Mouse (Mus musculus): ENCODE measurements around the gene Nebl. TPM values are rescaled to one million over a fixed set of nuclear protein-coding genes. Genes with fewer than 3 reads are reported as not detected.

Nebl gene
- polyA plus RNA-seq, 1 experiment from 2014 or later = 5.1 TPM

GRCm38 (mm10) chr2:17364971-17365548 is 366.2 kb downstream of the Nebl start:
- Histone ChIP-seq H3K4me1 (replicated peaks; ENCODE audit: insufficient read depth, low read length) (peaks cover 4% of the 10 kb centered on the region; the same call in 1 of the 2 replicates), H3K27ac (peak overlapping the region; percentile 52; the same call in 1 of the 2 replicates), H3K27me3 (ENCODE audit: insufficient read depth, low read length) (no peaks in the 10 kb centered on the region), H3K36me3 (ENCODE audit: insufficient read depth, low read length) (no peaks in the 10 kb centered on the region), H3K9me3 (replicated peaks; ENCODE audit: low read length) (no peaks in the 10 kb centered on the region), H3K4me3 (replicated peaks; ENCODE audit: low read depth, low read length) (no peak overlapping the region), H3K9ac (ENCODE audit: low read depth, low read length) (no peak overlapping the region), H3K4me2 (ENCODE audit: low read length) (no peak overlapping the region)
- TF ChIP-seq CTCF (IDR thresholded peaks at IDR 0.05; ENCODE audit: low read depth) = no peak
- peak; percentile 10 for DNase-seq (ENCODE audit: low spot score)
- no peak for ATAC-seq (replicated peaks; ENCODE audit: low FRiP score, low read depth)
- WGBS = 39% methylated on average over 6 of the region's 6 CpGs

- WGBS = 13% methylated on average over 12 of the region's 12 CpGs
- no peak for TF ChIP-seq CTCF (IDR thresholded peaks at IDR 0.05; ENCODE audit: low read depth)
- Histone ChIP-seq H3K4me3 (replicated peaks; ENCODE audit: low read depth, low read length) (no peak overlapping the region), H3K9ac (ENCODE audit: low read depth, low read length) (no peak overlapping the region), H3K27ac (peak overlapping the region; percentile 62), H3K36me3 (ENCODE audit: insufficient read depth, low read length) (no peaks in the 10 kb centered on the region), H3K4me2 (ENCODE audit: low read length) (no peak overlapping the region), H3K4me1 (replicated peaks; ENCODE audit: insufficient read depth, low read length) (peaks cover 4% of the 10 kb centered on the region; the same call in 1 of the 2 replicates), H3K27me3 (ENCODE audit: insufficient read depth, low read length) (no peaks in the 10 kb centered on the region), H3K9me3 (replicated peaks; ENCODE audit: low read length) (no peaks in the 10 kb centered on the region)
- DNase-seq (ENCODE audit: low spot score) (peak; percentile 94), ATAC-seq (replicated peaks; ENCODE audit: low FRiP score, low read depth) (peak; percentile 85)
These were observed 367.7 kb downstream of the Nebl start for GRCm38 (mm10) chr2:17363337-17364216.

GRCm38 (mm10) chr2:17362181-17362580 is 369.1 kb downstream of the Nebl start:
- H3K4me1 ChIP-seq (replicated peaks; ENCODE audit: insufficient read depth, low read length) = peaks cover 4% of the 10 kb centered on the region; the same call in 1 of the 2 replicates
- TF ChIP-seq CTCF (IDR thresholded peaks at IDR 0.05; ENCODE audit: low read depth) = no peak
- WGBS = 96% methylated on average over 1 of the region's 1 CpGs
- no peak overlapping the region for H3K27ac ChIP-seq
- no peak overlapping the region for H3K4me3 ChIP-seq (replicated peaks; ENCODE audit: low read depth, low read length)
- no peaks in the 10 kb centered on the region for H3K27me3 ChIP-seq (ENCODE audit: insufficient read depth, low read length)
- no peak overlapping the region for H3K9ac ChIP-seq (ENCODE audit: low read depth, low read length)
- no peak for ATAC-seq (replicated peaks; ENCODE audit: low FRiP score, low read depth)
- no peak overlapping the region for H3K4me2 ChIP-seq (ENCODE audit: low read length)
- no peak for DNase-seq (ENCODE audit: low spot score)
- H3K9me3 ChIP-seq (replicated peaks; ENCODE audit: low read length) = no peaks in the 10 kb centered on the region
- no peaks in the 10 kb centered on the region for H3K36me3 ChIP-seq (ENCODE audit: insufficient read depth, low read length)

GRCm38 (mm10) chr2:17344643-17345042 is 386.6 kb downstream of the Nebl start:
- Histone ChIP-seq H3K9me3 (replicated peaks; ENCODE audit: low read length) (no peaks in the 10 kb centered on the region), H3K27me3 (ENCODE audit: insufficient read depth, low read length) (no peaks in the 10 kb centered on the region), H3K4me1 (replicated peaks; ENCODE audit: insufficient read depth, low read length) (no peaks in the 10 kb centered on the region), H3K27ac (no peak overlapping the region), H3K9ac (ENCODE audit: low read depth, low read length) (no peak overlapping the region), H3K4me3 (replicated peaks; ENCODE audit: low read depth, low read length) (no peak overlapping the region), H3K4me2 (ENCODE audit: low read length) (no peak overlapping the region), H3K36me3 (ENCODE audit: insufficient read depth, low read length) (no peaks in the 10 kb centered on the region)
- TF ChIP-seq CTCF (IDR thresholded peaks at IDR 0.05; ENCODE audit: low read depth) = no peak
- DNase-seq (ENCODE audit: low spot score) = no peak
- no peak for ATAC-seq (replicated peaks; ENCODE audit: low FRiP score, low read depth)
- WGBS = 100% methylated on average over 1 of the region's 1 CpGs

GRCm38 (mm10) chr2:17335451-17335850 is 395.8 kb downstream of the Nebl start:
- WGBS = 92% methylated on average over 5 of the region's 5 CpGs
- ATAC-seq (replicated peaks; ENCODE audit: low FRiP score, low read depth) = no peak
- Histone ChIP-seq H3K9ac (ENCODE audit: low read depth, low read length) (no peak overlapping the region), H3K27ac (no peak overlapping the region), H3K9me3 (replicated peaks; ENCODE audit: low read length) (no peaks in the 10 kb centered on the region), H3K36me3 (ENCODE audit: insufficient read depth, low read length) (no peaks in the 10 kb centered on the region), H3K27me3 (ENCODE audit: insufficient read depth, low read length) (no peaks in the 10 kb centered on the region), H3K4me3 (replicated peaks; ENCODE audit: low read depth, low read length) (no peak overlapping the region), H3K4me1 (replicated peaks; ENCODE audit: insufficient read depth, low read length) (no peaks in the 10 kb centered on the region), H3K4me2 (ENCODE audit: low read length) (no peak overlapping the region)
- DNase-seq (ENCODE audit: low spot score) = no peak
- TF ChIP-seq CTCF (IDR thresholded peaks at IDR 0.05; ENCODE audit: low read depth) = no peak

GRCm38 (mm10) chr2:17326590-17326989 is 404.7 kb downstream of the Nebl start:
- Histone ChIP-seq H3K36me3 (ENCODE audit: insufficient read depth, low read length) (no peaks in the 10 kb centered on the region), H3K4me1 (replicated peaks; ENCODE audit: insufficient read depth, low read length) (no peaks in the 10 kb centered on the region), H3K9ac (ENCODE audit: low read depth, low read length) (no peak overlapping the region), H3K27ac (no peak overlapping the region), H3K27me3 (ENCODE audit: insufficient read depth, low read length) (no peaks in the 10 kb centered on the region), H3K4me2 (ENCODE audit: low read length) (no peak overlapping the region), H3K4me3 (replicated peaks; ENCODE audit: low read depth, low read length) (no peak overlapping the region), H3K9me3 (replicated peaks; ENCODE audit: low read length) (no peaks in the 10 kb centered on the region)
- WGBS = 74% methylated on average over 1 of the region's 1 CpGs
- DNase-seq (ENCODE audit: low spot score) (peak; percentile 65), ATAC-seq (replicated peaks; ENCODE audit: low FRiP score, low read depth) (no peak)
- peak; percentile 64 for TF ChIP-seq CTCF (IDR thresholded peaks at IDR 0.05; ENCODE audit: low read depth)

Data from kidney, postnatal 0 days (tissue).